In genomic region chr13:54054962-54055361, GRCm38 (mm10) we compare ENCODE assay signal across 8 mouse cellular contexts. TPM values are rescaled to one million over a fixed set of nuclear protein-coding genes. Genes with fewer than 3 reads are reported as not detected.
DNase-seq lines count a peak whose midpoint lies in the region; ATAC-seq and TF ChIP-seq lines count a peak whose summit lies in the region.

No protein-coding gene starts in this region.

- peaks cover 47% of the 10 kb centered on the region for H3K27me3 ChIP-seq in heart, embryonic 10.5 days (ENCODE audit: insufficient read depth, poor library complexity, severe bottlenecking)
- peaks cover 7% of the 10 kb centered on the region for H3K27me3 ChIP-seq in ES-Bruce4 (ENCODE audit: control insufficient read depth, insufficient read depth, low read length, poor library complexity, severe bottlenecking)
- peaks cover 8% of the 10 kb centered on the region; the same call in 1 of the 2 replicates for H3K27me3 ChIP-seq in forebrain, embryonic 15.5 days
- H3K27me3 ChIP-seq in liver, embryonic 16.5 days (ENCODE audit: control insufficient read depth, insufficient read depth, low read depth, low read length) = peaks cover 29% of the 10 kb centered on the region

- no peaks in the 10 kb centered on the region for H3K9me3 ChIP-seq in heart, embryonic 10.5 days
- H3K9me3 ChIP-seq in ES-Bruce4 (replicated peaks; ENCODE audit: control insufficient read depth, insufficient read depth, low read length, poor library complexity, severe bottlenecking) = no peaks in the 10 kb centered on the region
- H3K9me3 ChIP-seq in forebrain, embryonic 15.5 days = no peaks in the 10 kb centered on the region
- no peaks in the 10 kb centered on the region for H3K9me3 ChIP-seq in liver, embryonic 16.5 days (replicated peaks; ENCODE audit: control insufficient read depth, low read length)

- H3K9ac ChIP-seq in ES-Bruce4 (ENCODE audit: low read depth, poor library complexity, severe bottlenecking) = no peak overlapping the region
- peak overlapping the region; percentile 48 for H3K9ac ChIP-seq in forebrain, embryonic 15.5 days (replicated peaks)
- no peak overlapping the region for H3K9ac ChIP-seq in liver, embryonic 16.5 days (ENCODE audit: low read depth, low read length)

- no peak for TF ChIP-seq POLR2A in ES-Bruce4 (IDR thresholded peaks at IDR 0.05; ENCODE audit: insufficient read depth, low read length)

- peaks cover 13% of the 10 kb centered on the region for H3K4me1 ChIP-seq in heart, embryonic 10.5 days
- H3K4me1 ChIP-seq in ES-Bruce4 (ENCODE audit: control insufficient read depth, insufficient read depth, low read length) = no peaks in the 10 kb centered on the region
- H3K4me1 ChIP-seq in forebrain, embryonic 15.5 days = peaks cover 11% of the 10 kb centered on the region
- H3K4me1 ChIP-seq in liver, embryonic 16.5 days (ENCODE audit: control insufficient read depth, low read depth, low read length) = no peaks in the 10 kb centered on the region

- H3K27ac ChIP-seq in heart, embryonic 10.5 days = 0 out of 2 replicates have a peak overlapping the region, but pooled peaks have one; percentile 42
- H3K27ac ChIP-seq in ES-Bruce4 (ENCODE audit: insufficient read depth, low read length) = no peak overlapping the region
- no peak overlapping the region for H3K27ac ChIP-seq in forebrain, embryonic 15.5 days (replicated peaks)
- H3K27ac ChIP-seq in liver, embryonic 16.5 days (ENCODE audit: low read length) = no peak overlapping the region

- H3K4me2 ChIP-seq in forebrain, embryonic 15.5 days (replicated peaks) = peak overlapping the region; percentile 94
- H3K4me2 ChIP-seq in liver, embryonic 16.5 days (ENCODE audit: low read depth, low read length) = peak overlapping the region; percentile 53

- TF ChIP-seq EP300 in ES-Bruce4 (IDR thresholded peaks at IDR 0.05; ENCODE audit: insufficient read depth, low read depth, low read length) = no peak

- no peaks in the 10 kb centered on the region for H3K36me3 ChIP-seq in heart, embryonic 10.5 days
- H3K36me3 ChIP-seq in ES-Bruce4 (ENCODE audit: control insufficient read depth, insufficient read depth, low read length, poor library complexity, severe bottlenecking) = no peaks in the 10 kb centered on the region
- no peaks in the 10 kb centered on the region for H3K36me3 ChIP-seq in forebrain, embryonic 15.5 days
- H3K36me3 ChIP-seq in liver, embryonic 16.5 days (ENCODE audit: control insufficient read depth, insufficient read depth) = no peaks in the 10 kb centered on the region

- H3K4me3 ChIP-seq in heart, embryonic 10.5 days = peak overlapping the region; percentile 71
- H3K4me3 ChIP-seq in ES-Bruce4 (ENCODE audit: low read depth, low read length) = peak overlapping the region; percentile 65
- H3K4me3 ChIP-seq in forebrain, embryonic 15.5 days = peak overlapping the region; percentile 52
- no peak overlapping the region for H3K4me3 ChIP-seq in liver, embryonic 16.5 days (ENCODE audit: low read depth, low read length)

- no peak for DNase-seq in heart, embryonic 10.5 days (ENCODE audit: low spot score)
- no peak for DNase-seq in heart, adult 9 months (ENCODE audit: low spot score in 2 of 2)
- DNase-seq in adrenal gland, adult 2 months = no peak
- DNase-seq in layer of hippocampus, postnatal 10 days (ENCODE audit: low spot score in 2 of 2) = no peak
- DNase-seq in thymus, postnatal 25 days = no peak

- under 1% methylated on average over 20 of the region's 20 CpGs for WGBS in heart, embryonic 10.5 days
- under 1% methylated on average over 20 of the region's 20 CpGs for WGBS in forebrain, embryonic 15.5 days
- 1% methylated on average over 17 of the region's 20 CpGs for WGBS in liver, embryonic 16.5 days (ENCODE audit: insufficient replicate concordance)

- ATAC-seq in forebrain, embryonic 15.5 days (replicated peaks) = peak; percentile 67
- no peak for ATAC-seq in liver, embryonic 16.5 days (ENCODE audit: low read depth)

- no peak for TF ChIP-seq CTCF in ES-Bruce4 (IDR thresholded peaks at IDR 0.05; ENCODE audit: low read depth, low read length)

RNA-seq across cellular contexts. Expression of gene Drd1, which starts 0.5 kb away (rescaled TPM):
- 0.09 and 0.25 TPM in 2 replicates for polyA plus RNA-seq in heart, embryonic 10.5 days (2016; fragmentation: Nextera tagmentation; extraction: Ambion mirVana)
- not detected in 2 replicates for polyA plus RNA-seq in ES-Bruce4 (2011; ENCODE audit: insufficient read depth, insufficient read length, low read depth, missing spikeins)
- polyA plus RNA-seq in forebrain, embryonic 15.5 days (2015; fragmentation: Nextera tagmentation; extraction: Ambion mirVana) = 10.1 and 12.3 TPM in 2 replicates
- polyA plus RNA-seq in liver, embryonic 16.5 days (2015; fragmentation: Nextera tagmentation; extraction: Ambion mirVana) = not detected in 2 replicates
- total RNA-seq in adrenal gland, adult 2 months (2021) = 1 to 10 TPM in 1 of 2 experiments, under 1 TPM in 1; 0.09 to 1.8 TPM
- not detected in 2 replicates for polyA plus RNA-seq in adrenal gland, adult 2 months (2012; rRNA removed)
- total RNA-seq in layer of hippocampus, postnatal 10 days (2021) = 1 to 10 TPM; 4.1 to 5.5 TPM

RNA-seq across cellular contexts. Expression of gene Sfxn1, which starts 16.7 kb away (rescaled TPM):
- polyA plus RNA-seq in heart, embryonic 10.5 days (2016; fragmentation: Nextera tagmentation; extraction: Ambion mirVana) = 36.9 and 59.4 TPM in 2 replicates
- polyA plus RNA-seq in ES-Bruce4 (2011; ENCODE audit: insufficient read depth, insufficient read length, low read depth, missing spikeins) = 79.1 and 83.0 TPM in 2 replicates
- polyA plus RNA-seq in forebrain, embryonic 15.5 days (2015; fragmentation: Nextera tagmentation; extraction: Ambion mirVana) = 80.1 and 81.9 TPM in 2 replicates
- polyA plus RNA-seq in liver, embryonic 16.5 days (2015; fragmentation: Nextera tagmentation; extraction: Ambion mirVana) = 53.5 and 54.0 TPM in 2 replicates
- total RNA-seq in adrenal gland, adult 2 months (2021) = 10 to 100 TPM; 59.4 to 76.1 TPM
- 12.9 and 14.3 TPM in 2 replicates for polyA plus RNA-seq in adrenal gland, adult 2 months (2012; rRNA removed)
- total RNA-seq in layer of hippocampus, postnatal 10 days (2021) = 10 to 100 TPM; 74.3 to 80.2 TPM
